Mouse (Mus musculus) brain, embryonic 14.5 days (tissue): ENCODE data around the gene Gc. TPM values are rescaled to one million over a fixed set of nuclear protein-coding genes. Genes with fewer than 3 reads are reported as not detected.
A peak's percentile ranks its signal among the peaks of the same experiment; 100 is the strongest.

Experiments
- DNase-seq: peaks from one replicate; pipeline ENCODE4 v3.0.0-alpha.2; 2011; ENCODE audit warnings: low read depth
- CTCF ChIP-seq: fragments of 200-500 bp; IDR thresholded peaks from 2 replicates; pipeline ENCODE4 v1.5.1; 2012; ENCODE audit warnings: inconsistent platforms, mild to moderate bottlenecking, moderate library complexity, borderline replicate concordance; ENCODE audit not compliant: insufficient read depth, insufficient read length; ENCODE audit errors: extremely low read depth
- POLR2A ChIP-seq: fragments of 200-500 bp; IDR thresholded peaks from 2 replicates; pipeline ENCODE4 v1.6.1; 2012; ENCODE audit warnings: mild to moderate bottlenecking, inconsistent platforms, borderline replicate concordance; ENCODE audit not compliant: poor library complexity, insufficient read depth, insufficient read length, severe bottlenecking; ENCODE audit errors: extremely low read depth
- polyA plus RNA-seq: library from polyadenylated mRNA; depleted of rRNA; stranded (reverse); fragments of >200 nt; gene quantifications from 2 replicates; pipeline ENCODE4 v1.2.3, GENCODE M21; 2012; rRNA removed

Gc gene
- polyA plus RNA-seq: 0.14 and 0.27 TPM in 2 replicates

DNA sequence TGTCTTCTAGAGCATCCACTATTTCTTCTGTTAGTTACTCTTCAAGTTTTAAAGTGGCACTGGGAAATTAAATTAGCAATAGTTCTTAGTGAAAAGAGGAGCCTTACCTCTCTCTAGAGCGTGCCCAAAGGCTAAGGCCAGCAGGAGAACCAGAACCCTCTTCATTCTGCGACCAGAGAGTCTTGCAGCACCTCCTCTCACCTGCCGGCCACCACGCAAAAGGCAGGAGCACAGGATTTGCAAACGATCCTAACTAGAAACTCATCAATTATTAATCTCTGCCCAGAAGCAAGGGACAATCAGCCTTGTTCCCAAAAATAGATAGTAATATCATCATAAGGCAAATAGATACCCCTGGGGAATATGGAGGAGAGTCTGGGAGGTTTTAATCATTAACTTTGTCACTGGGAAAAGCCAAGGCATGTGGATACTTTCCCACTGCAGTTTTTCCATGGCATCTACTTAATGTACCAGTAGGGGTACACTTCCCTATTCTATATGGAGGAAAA is at the start of gene Gc:
Gene Gc (minus strand): TSS at position 345 of the 509 bp plus-strand sequence.
- TF ChIP-seq POLR2A (no peak), CTCF (no peak)
- no peak for DNase-seq

DNA sequence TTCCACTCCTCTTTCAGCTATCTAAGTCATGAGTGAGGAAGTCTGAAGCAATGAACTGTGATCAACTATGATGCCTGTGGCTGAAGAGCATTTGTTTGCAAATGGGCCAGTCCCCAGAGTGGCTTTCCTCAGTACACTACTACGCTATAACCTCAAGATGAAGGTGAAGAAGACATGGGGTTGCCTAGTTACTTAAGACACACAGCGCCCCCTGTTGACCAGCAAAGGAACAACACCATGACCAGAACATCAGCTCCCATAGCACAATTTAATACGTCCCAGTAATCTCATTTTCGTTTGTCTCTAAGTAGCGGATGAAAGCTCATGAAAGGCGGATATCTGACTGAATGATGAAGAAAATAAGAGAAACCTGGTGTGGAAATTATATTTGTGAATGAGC is 42.5 kb upstream of the Gc start:
- no peak for DNase-seq
- TF ChIP-seq POLR2A: no peak
- peak; percentile 45; the same call in 1 of the 2 replicates for TF ChIP-seq CTCF

DNA sequence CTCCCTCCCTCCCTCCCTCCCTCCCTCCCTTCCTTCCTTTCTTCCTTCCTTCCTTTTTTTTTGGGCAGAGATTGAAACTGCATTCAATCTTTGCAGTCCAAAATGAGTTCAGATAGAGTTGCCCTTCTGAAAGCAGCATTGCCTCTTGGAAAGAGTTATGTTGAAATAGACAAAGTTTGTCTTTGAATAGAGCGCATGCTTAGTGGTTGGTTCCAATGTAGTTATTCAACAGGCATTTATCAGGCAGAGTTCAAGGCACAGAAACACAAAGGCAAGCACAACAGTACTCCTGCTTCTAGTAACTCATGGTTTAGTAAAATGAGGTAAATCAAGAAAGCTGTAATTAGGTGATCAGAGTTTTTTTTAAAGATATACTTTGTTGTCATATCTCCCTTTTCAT is 34.9 kb upstream of the Gc start:
- TF ChIP-seq POLR2A (no peak), CTCF (no peak)
- no peak for DNase-seq

DNA sequence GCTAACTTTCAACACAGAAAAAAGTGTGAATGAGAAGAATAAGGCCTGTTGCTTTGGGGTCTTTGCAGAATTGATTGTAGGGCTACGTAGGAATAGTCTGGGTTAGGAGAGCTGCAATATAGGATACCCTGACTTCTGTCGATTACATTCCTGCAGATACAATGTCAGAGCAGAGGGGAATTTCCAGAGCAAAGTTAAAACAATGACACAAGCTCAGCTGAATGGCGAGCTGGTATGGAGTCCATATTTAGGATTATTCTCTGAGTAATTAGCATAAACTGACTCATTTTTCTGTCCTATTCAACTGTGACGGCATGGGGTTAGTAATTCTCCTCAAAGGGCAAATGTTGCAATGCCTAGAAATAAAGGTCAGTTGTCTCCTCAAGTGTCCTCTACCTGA is 12.8 kb upstream of the Gc start:
- TF ChIP-seq POLR2A: no peak
- no peak for TF ChIP-seq CTCF

DNA sequence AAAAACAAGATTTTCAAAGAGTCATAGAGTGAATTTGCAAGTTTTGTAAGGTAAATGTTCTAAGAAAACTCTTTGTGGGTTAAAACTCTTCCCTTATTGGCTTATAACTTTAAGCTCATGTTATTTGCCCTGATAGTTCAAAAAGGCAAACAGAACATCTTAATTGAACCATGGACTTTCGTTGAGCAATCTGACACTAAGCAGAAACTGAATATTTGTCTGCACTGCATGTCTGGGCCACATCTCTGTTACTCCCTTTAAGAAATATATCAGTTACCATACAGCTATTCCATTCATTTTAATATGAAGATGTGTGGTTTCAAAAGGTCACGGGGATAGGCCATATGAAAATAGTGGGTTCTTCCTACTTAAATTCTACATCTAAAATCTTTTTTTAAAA is 10.2 kb upstream of the Gc start:
- TF ChIP-seq POLR2A: no peak
- no peak for TF ChIP-seq CTCF
- no peak for DNase-seq

More for the DNA sequence above, 12.8 kb upstream of the Gc start:
- DNase-seq: no peak

DNA sequence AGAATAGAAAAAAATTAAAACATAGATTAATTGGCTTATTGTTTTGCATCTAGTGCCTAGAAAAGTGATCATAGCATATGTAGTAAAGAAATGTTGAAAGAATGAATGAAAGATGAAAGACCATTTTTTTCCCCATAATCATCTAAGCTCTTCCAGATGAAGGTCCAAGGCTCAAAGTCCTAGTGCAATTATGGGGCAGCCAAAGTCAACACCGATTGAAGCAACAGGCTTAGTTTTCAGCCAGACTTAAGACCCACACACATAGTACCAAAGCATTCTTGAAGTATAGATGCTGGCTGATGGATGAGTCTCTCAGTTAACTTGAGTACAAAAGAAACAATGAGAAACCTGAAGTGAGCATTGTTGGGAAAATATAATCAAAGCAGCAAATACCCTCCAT is 9.3 kb upstream of the Gc start:
- TF ChIP-seq POLR2A (no peak), CTCF (no peak)
- no peak for DNase-seq

DNA sequence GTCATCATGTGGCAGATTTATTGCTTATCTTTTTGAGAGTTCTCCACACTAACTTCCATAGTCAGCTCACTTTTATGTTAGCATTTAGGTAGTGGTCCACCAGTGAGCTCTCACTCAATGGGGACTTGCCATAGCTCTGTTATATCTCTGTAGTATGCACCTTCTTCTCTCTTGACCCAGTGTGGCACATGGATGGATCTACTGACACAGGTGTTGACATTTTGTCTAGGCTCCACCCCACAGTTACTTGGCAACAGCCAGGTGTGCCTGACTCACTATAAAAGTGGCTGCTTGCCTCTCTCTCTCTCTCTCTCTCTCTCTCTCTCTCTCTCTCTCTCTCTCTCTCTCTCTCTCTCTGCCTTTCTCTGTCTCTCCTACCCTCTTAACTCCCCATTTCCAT is 8.6 kb upstream of the Gc start:
- DNase-seq: no peak
- TF ChIP-seq CTCF (no peak), POLR2A (no peak)

DNA sequence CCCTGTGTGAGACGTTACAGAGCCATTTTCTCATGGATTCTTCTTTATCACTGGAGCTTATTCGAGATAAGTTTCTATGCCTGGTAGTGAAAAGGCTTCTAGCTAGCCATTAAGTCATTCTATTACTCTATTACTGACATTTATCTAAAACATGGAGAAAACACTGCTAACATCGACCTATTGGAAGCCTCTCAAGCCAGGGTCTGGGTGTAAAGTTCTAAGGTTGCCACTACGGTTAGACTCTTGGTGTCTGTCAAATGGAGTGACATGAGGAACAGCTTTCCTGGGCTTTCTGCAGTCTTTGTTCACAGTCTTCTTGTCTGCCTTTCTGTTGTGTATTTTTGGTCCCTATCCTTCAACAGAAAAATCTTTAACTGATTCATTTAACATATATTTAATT is 4.1 kb upstream of the Gc start:
- TF ChIP-seq POLR2A: no peak
- no peak for DNase-seq

DNA sequence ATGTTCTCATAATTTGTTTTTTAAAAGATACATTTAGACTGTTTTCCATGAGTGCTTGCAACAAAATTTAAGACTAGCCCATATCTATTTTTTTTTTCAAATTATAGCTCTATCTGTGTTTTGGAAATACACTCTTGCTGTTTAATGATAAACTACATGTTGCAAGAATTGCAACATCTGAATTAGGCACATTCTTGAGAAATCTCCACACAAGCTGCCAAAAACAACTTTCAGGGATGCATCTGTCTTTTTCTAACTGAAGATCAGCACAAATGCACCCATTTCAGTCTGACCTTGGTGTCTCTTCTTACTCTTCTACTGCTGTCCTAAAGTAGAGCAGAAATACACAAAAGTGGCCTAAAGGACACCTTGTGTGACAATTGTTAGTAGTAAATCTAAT is 1.9 kb upstream of the Gc start:
- TF ChIP-seq CTCF: no peak
- TF ChIP-seq POLR2A: no peak
- DNase-seq: no peak

DNA sequence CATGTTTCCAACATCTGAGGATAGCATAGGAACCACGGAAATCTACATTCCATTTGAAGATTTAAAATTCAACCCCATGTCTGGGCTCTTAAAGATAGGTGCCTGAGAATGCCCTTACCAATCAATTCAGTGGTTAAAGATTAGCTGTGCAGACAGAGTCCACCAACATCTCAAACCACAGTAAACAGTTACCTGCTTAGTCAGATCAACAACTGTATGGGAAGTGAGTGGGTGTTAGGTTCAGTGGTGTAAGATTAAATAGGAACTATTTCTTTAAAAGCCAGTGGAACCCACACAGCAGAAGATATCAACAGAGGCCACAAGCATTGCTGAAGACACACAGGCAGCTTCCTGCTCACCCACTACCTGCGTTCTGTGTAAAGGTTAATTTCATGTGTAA is 1.3 kb upstream of the Gc start:
- no peak for TF ChIP-seq CTCF
- TF ChIP-seq POLR2A: no peak
- no peak for DNase-seq

DNA sequence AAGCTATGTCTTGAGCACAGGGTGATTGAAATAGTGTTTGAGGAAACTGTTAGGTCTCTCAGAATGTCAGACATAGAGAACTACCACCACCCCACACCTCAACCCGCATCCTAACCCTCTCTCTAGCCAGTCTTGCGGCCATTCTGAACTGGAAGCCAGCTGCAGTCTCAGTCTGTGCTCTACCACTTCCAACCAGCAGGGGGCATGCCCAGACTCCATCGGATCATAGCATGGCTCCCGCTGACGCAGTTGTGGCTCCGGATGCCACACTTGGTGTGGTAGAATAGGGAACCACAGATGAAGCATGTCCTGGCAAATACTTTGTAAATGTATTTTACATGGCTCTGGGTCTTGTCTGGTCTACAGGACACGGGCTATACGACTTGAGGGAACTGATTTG is 2.2 kb downstream of the Gc start:
- peak; percentile 37 for DNase-seq
- TF ChIP-seq CTCF (peak; percentile 65), POLR2A (no peak)

DNA sequence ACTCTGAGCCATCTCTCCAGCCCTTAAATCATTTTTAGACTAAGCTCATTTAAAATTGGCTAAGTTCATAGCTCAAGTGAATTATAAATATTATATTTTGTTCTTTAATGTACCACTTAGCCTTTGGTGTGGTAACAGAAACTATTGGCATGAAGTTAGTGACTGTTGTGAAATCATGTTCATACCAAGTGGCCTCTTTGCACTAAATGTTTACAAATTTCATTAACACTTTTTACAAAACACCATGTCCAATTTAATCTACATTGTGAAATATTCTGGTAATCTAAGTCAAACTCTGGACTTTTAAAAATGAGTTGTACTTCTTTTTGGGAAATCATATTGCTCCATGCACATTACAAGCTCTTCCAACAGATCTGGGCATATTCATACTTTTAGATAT is 6.9 kb downstream of the Gc start:
- no peak for DNase-seq

DNA sequence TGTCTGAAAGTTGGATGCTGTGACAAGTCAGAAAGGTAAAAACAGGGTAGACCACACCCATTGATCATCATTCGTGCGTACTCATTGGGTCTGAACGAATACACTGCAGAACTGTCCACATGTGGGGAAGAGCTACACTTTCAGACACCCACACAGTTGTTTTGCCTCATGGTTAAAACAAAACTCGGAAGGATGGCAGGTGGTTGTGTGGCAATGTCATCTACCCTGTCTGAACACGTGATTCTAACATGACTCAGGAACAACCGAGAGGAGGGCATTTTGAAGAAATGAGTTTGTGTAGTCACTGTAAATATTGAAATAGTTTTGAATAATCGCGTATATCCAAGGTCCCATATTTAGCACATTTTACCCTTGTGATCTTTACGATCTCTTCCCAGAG is 8.4 kb downstream of the Gc start:
- no peak for TF ChIP-seq POLR2A
- TF ChIP-seq CTCF: no peak
- DNase-seq: no peak

More for the DNA sequence above, 6.9 kb downstream of the Gc start:
- TF ChIP-seq POLR2A (no peak), CTCF (no peak)

DNA sequence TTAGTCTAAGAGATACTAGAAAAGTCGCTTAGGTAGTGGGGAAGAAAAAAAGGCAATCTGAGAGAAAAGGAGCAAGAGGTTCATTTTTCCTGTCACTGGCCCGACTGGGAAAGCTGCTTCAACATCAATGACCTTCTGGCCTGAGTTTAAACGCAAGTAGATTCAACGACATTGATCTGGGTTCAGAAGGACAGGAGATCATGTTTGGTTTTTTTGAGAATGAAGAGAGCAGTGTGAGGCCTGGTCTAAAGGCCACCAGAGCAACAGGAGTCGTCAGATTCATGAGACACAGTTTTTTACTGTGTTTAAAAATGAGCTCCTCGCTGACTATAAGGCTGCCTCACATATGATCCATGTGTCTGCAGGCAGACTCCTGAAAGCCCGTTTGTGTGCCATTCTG is 9.7 kb downstream of the Gc start:
- no peak for DNase-seq
- no peak for TF ChIP-seq POLR2A
- TF ChIP-seq CTCF: no peak

DNA sequence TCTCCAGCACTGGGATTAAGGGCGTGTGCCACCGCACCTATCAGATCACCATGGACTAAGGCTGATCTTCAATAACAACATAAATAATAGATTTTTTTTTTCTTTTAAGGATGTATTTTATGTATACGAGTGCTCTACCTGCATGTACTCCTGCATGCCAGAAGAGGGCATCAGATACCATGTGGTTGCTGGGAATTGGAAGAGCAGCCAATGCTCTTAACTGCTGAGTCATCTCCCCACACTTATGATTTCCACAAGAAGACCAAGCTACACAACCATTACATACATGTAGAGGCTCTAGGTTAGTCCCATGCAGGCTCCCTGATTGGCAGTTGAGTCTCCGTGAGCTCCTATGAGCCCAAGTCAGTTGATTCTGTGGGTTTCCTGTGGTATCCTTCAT is 13.3 kb downstream of the Gc start:
- TF ChIP-seq CTCF: peak; percentile 29; the same call in 1 of the 2 replicates
- no peak for TF ChIP-seq POLR2A

More for the DNA sequence above, 13.3 kb downstream of the Gc start:
- peak; percentile 68 for DNase-seq
